Mouse (Mus musculus) cerebellum, adult 18-20 months (tissue): Measurements from ENCODE around the gene Mob1a.

ENCODE experiments used
- DNase-seq, 2 experiments: peaks; one replicate each; pipeline ENCODE4 v3.0.0; 2021

Mob1a gene

DNA sequence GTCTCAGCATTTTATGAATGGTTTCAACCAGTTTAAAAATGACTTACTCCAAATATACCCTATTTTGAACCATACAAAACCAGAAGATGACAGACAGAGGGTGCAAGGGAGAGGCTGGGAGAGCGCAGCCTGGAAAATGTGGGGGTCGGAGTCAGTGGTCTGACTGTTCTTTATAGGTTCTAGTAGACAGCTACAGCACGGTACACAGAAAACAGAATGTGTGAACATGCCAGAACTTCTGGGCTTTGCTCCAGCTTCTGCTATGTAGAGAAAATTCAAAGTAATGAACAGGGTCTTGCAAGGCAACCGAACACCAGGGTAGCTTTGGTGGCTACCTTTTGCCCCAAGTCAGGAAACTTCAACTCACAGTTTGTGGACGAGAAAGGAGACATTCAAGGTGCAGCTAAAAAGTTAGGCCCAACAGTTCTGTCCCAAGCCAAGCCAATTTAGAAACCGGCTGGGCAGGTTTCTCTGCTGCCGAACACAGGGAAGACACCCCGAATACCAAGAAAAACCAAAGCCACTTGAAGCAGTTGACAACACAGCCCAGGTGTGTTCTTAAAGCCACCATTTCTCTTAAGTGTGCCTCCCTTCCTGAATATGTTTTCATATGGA lies 66.5 kb downstream of the Mob1a start:
- peak; percentile 55 to 59 for DNase-seq
